Mouse (Mus musculus) liver, embryonic 14.5 days (tissue): ENCODE results near the gene Btbd11.

ENCODE experiments used
- CTCF ChIP-seq: IDR thresholded peaks from 2 replicates; pipeline ENCODE4 v1.5.1; 2016; ENCODE audit warnings: antibody characterized with exemption, low read depth, control low read depth
- EP300 ChIP-seq: IDR thresholded peaks from 2 replicates; pipeline ENCODE4 v1.6.1; 2016; ENCODE audit warnings: antibody characterized with exemption, low read depth

DNA sequence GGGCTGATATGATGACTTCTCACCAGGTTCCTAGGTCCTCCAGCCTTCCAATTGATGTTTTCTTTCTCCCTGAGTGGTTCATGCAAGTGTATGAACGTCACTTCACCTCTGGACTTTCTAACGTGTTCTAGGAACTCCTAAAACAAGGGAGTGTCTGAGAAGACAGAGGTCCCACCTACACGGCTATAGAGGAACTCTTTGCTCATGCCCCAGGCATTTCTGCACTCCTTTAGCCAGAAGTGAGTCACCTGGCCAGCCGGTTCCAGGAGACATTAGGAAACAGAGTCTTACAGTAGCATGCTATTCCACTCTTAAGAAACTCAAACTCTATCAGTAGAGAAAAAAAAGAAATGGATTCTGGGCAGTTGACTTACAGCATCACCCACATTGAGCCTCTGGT lies 14.5 kb upstream of the Btbd11 start:
- TF ChIP-seq CTCF = no peak
- TF ChIP-seq EP300 = no peak
